Comparison of ENCODE assay signal across 8 mouse cellular contexts in genomic region chr14:21143406-21144115, GRCm38 (mm10).
DNase-seq lines count a peak whose midpoint lies in the region; ATAC-seq lines count a peak whose summit lies in the region.

No protein-coding gene starts in this region.

- H3K4me3 ChIP-seq in hindbrain, embryonic 14.5 days (replicated peaks; ENCODE audit: low read length), result no peak overlapping the region
- H3K4me3 ChIP-seq in hindbrain, embryonic 12.5 days, result no peak overlapping the region
- no peak overlapping the region for H3K4me3 ChIP-seq in kidney, embryonic 15.5 days (replicated peaks)

- DNase-seq in hindbrain, embryonic 14.5 days (ENCODE audit: low spot score), result peak; percentile 67
- DNase-seq in A20 (ENCODE audit: low read depth, low spot score) (peak; percentile 68), R1 (ENCODE audit: low read depth, low spot score) (peak; percentile 53)
- peak; percentile 26 for DNase-seq in fat pad, adult 2 months (ENCODE audit: extremely low read depth, low read depth, low spot score)
- DNase-seq in cerebellum, adult 11 months, result no peak

- ATAC-seq in hindbrain, embryonic 14.5 days (ENCODE audit: low FRiP score), result no peak
- no peak for ATAC-seq in hindbrain, embryonic 12.5 days (ENCODE audit: low FRiP score)
- ATAC-seq in kidney, embryonic 15.5 days (replicated peaks; ENCODE audit: low FRiP score), result no peak; the same call in 1 of the 2 replicates
- ATAC-seq in neutrophil, adult 5-6 weeks (ENCODE audit: extremely low read depth, insufficient number of reproducible peaks, low FRiP score, poor library complexity, severe bottlenecking), result 0 out of 2 replicates have a peak, but pooled peaks have one; percentile 26

- no peak overlapping the region for H3K4me2 ChIP-seq in hindbrain, embryonic 14.5 days (replicated peaks)
- H3K4me2 ChIP-seq in hindbrain, embryonic 12.5 days (replicated peaks), result no peak overlapping the region
- no peak overlapping the region for H3K4me2 ChIP-seq in kidney, embryonic 15.5 days

- no peaks in the 10 kb centered on the region for H3K36me3 ChIP-seq in hindbrain, embryonic 14.5 days (replicated peaks; ENCODE audit: control insufficient read depth, insufficient read depth)
- no peaks in the 10 kb centered on the region for H3K36me3 ChIP-seq in hindbrain, embryonic 12.5 days
- H3K36me3 ChIP-seq in kidney, embryonic 15.5 days, result no peaks in the 10 kb centered on the region

- no peaks in the 10 kb centered on the region for H3K9me3 ChIP-seq in hindbrain, embryonic 14.5 days (ENCODE audit: control insufficient read depth, low read length)
- H3K9me3 ChIP-seq in hindbrain, embryonic 12.5 days (replicated peaks), result no peaks in the 10 kb centered on the region
- H3K9me3 ChIP-seq in kidney, embryonic 15.5 days (replicated peaks), result no peaks in the 10 kb centered on the region

- H3K9ac ChIP-seq in hindbrain, embryonic 14.5 days, result no peak overlapping the region
- H3K9ac ChIP-seq in hindbrain, embryonic 12.5 days, result no peak overlapping the region
- no peak overlapping the region for H3K9ac ChIP-seq in kidney, embryonic 15.5 days

- WGBS in hindbrain, embryonic 14.5 days, result 66% methylated on average over 8 of the region's 8 CpGs
- WGBS in hindbrain, embryonic 12.5 days, result 73% methylated on average over 8 of the region's 8 CpGs
- WGBS in kidney, embryonic 15.5 days, result 46% methylated on average over 8 of the region's 8 CpGs

- H3K27ac ChIP-seq in hindbrain, embryonic 14.5 days, result no peak overlapping the region
- H3K27ac ChIP-seq in hindbrain, embryonic 12.5 days, result no peak overlapping the region
- 0 out of 2 replicates have a peak overlapping the region, but pooled peaks have one; percentile 39 for H3K27ac ChIP-seq in kidney, embryonic 15.5 days

- no peaks in the 10 kb centered on the region for H3K27me3 ChIP-seq in hindbrain, embryonic 14.5 days (ENCODE audit: control insufficient read depth, insufficient read depth, low read length)
- H3K27me3 ChIP-seq in hindbrain, embryonic 12.5 days, result no peaks in the 10 kb centered on the region
- no peaks in the 10 kb centered on the region for H3K27me3 ChIP-seq in kidney, embryonic 15.5 days

- no peaks in the 10 kb centered on the region for H3K4me1 ChIP-seq in hindbrain, embryonic 14.5 days (replicated peaks; ENCODE audit: control insufficient read depth, insufficient read depth, low read length)
- H3K4me1 ChIP-seq in hindbrain, embryonic 12.5 days, result no peaks in the 10 kb centered on the region
- peaks cover 9% of the 10 kb centered on the region; the same call in 1 of the 2 replicates for H3K4me1 ChIP-seq in kidney, embryonic 15.5 days
